Mouse (Mus musculus) brain, embryonic 14.5 days (tissue): ENCODE measurements around the gene Pan3. TPM values are rescaled to one million over a fixed set of nuclear protein-coding genes. Genes with fewer than 3 reads are reported as not detected.
A peak's percentile ranks its signal among the peaks of the same experiment; 100 is the strongest.

Source experiments
- DNase-seq: peaks from one replicate; pipeline ENCODE4 v3.0.0-alpha.2; 2011; ENCODE audit warnings: low read depth
- CTCF ChIP-seq: fragments of 200-500 bp; IDR thresholded peaks from 2 replicates; pipeline ENCODE4 v1.5.1; 2012; ENCODE audit warnings: inconsistent platforms, mild to moderate bottlenecking, moderate library complexity, borderline replicate concordance; ENCODE audit not compliant: insufficient read depth, insufficient read length; ENCODE audit errors: extremely low read depth
- POLR2A ChIP-seq: fragments of 200-500 bp; IDR thresholded peaks from 2 replicates; pipeline ENCODE4 v1.6.1; 2012; ENCODE audit warnings: mild to moderate bottlenecking, inconsistent platforms, borderline replicate concordance; ENCODE audit not compliant: poor library complexity, insufficient read depth, insufficient read length, severe bottlenecking; ENCODE audit errors: extremely low read depth
- polyA plus RNA-seq: library from polyadenylated mRNA; depleted of rRNA; stranded (reverse); fragments of >200 nt; gene quantifications from 2 replicates; pipeline ENCODE4 v1.2.3, GENCODE M21; 2012

The Pan3 gene
- polyA plus RNA-seq, 1 experiment: 54.6 TPM

DNA sequence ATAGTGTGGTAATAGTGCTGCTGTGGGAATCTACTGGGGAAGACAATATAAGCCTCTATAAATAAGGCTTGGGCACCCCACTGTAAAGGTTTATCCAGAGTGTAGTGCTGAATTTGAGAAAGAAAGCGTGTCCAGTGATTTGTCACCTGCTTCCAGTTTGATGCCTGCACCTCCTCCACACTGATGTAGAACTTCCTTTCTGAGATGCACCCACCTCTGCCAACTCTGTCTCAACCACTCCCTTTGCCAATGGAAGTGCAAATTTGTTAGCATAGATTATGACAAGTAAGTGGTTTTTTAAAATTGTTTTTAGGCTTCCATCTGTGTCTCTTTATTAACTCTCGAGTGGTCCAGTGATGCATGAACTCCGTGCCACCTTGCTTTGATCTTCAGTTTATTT lies 33.3 kb downstream of the Pan3 start:
- peak; percentile 8 for DNase-seq
- TF ChIP-seq CTCF (no peak), POLR2A (no peak)

DNA sequence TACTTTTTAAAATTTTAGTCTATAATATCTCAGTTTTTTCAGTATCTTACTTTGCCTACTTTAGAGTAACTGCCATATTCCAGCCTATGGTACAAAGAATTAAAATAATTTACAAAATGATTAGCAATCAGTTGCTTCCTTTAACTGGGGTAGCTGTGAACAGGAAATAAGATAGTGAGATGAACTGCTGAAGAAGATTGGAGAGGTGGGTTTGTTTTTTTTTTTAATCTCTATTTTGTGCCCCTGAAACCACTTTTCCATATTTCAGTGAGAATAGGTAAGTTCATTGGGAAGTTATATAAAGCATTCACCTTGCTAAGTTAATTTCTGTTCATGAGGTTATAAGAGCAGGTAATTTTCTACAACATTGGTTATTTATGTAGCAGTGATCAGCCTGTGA lies 36.4 kb downstream of the Pan3 start:
- no peak for DNase-seq
- TF ChIP-seq POLR2A (no peak), CTCF (no peak)

GRCm38 (mm10) chr5:147471163-147471562 lies 41.2 kb downstream of the Pan3 start:
- DNase-seq: no peak
- TF ChIP-seq CTCF (no peak), POLR2A (no peak)

DNA sequence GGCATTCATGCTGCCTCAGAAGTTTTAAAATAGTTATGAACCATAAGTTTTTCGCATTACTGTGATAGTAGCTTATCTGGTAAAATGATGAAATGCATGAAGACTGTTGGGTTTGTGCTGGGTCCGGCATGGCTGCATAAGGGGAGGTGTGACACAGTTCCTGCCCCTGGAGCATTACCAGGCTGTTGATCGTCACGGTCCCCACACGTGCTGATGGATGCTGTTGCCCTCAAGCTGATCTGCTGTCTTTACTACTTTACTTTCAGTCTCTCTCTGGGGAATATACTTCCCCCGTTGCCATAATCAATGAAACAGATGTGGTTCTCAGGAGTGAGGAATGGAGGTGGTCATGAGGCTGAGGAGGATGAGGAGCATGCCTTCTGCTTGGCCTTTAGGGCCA lies 43.1 kb downstream of the Pan3 start:
- DNase-seq: no peak
- TF ChIP-seq CTCF (no peak), POLR2A (no peak)

- TF ChIP-seq CTCF (no peak), POLR2A (no peak)
- no peak for DNase-seq
Observed at GRCm38 (mm10) chr5:147473856-147474255, 43.9 kb downstream of the Pan3 start.

DNA sequence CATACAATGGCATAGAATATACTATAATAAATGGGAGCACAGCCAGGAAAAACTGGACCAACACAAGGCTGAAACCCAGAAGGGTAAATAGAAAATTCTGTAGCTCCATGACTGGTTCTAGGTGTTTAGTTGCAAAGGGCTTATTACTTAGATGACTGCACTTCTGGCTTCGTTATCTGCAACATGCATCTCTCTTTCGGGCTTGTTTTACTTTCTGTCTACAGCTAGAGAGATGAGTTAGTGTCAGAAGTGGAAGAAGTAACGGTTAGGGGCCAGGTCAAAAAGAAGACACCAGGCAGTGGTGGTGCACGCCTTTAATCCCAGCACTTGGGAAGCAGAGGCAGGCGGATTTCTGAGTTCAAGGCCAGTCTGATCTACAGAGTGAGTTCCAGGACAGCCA lies 46.1 kb downstream of the Pan3 start:
- no peak for TF ChIP-seq CTCF
- no peak for DNase-seq

GRCm38 (mm10) chr5:147477106-147477505 lies 47.1 kb downstream of the Pan3 start:
- TF ChIP-seq CTCF (no peak), POLR2A (no peak)
- no peak for DNase-seq

DNA sequence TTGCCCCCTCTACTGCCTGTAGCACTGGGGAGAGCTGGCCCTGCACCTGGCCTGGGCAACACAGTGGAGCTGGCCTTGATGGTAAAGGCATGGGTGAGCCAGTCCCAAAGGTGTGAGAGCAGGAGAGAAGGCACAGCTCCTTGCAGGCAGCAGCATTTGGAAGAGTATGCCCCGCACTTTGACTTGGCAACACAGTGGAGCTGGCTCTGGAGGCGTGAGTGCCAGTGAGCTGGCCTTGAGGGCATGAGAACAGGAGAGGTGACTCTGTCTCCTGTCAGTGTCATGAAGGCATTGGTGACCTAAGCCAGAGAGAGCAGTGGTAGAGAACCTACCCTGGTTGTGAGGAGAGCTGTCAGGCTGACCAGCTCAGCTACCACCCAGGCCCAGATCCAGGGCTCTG lies 49.4 kb downstream of the Pan3 start:
- DNase-seq: no peak
- TF ChIP-seq CTCF: no peak
- no peak for TF ChIP-seq POLR2A

DNA sequence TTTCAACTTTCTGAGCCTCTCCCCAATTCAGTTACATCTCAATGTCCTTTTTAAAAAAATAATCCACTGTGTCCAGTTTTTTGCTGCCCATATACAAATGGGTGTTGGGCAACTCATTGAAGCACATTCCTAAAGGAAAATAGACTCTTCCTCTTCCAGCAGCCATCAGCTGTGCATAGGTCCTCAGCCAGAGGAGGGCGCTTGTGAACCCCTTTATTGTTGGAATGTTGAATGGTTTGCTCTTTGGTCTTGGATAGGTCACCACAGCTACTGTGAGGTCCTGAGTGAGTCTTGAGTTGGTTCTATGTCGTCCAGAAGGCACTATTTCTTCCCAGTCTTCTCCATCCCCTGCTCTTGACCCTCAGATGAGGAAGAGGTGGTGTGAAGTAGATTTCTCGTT lies 54.2 kb downstream of the Pan3 start:
- no peak for DNase-seq
- TF ChIP-seq CTCF (peak; percentile 7; the same call in 1 of the 2 replicates), POLR2A (no peak)

DNA sequence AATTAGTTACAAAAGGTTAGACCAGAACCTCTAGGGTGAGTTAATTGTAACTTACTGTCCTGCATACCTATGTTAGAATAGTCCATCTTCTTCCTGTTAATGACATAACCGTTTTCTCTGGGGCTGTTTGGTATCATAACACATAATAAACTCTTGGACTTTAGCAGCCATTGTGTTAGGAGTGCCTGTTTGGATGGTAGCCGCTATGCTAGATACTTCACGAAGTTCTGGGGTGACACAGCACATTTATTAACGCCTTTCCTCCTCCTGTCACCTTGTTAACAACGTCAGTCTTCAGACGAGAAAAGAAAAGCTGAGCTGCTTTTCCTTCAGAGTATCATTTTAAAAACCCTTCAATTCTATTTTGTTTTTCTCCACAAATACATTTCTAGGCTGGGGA lies 59.3 kb downstream of the Pan3 start:
- TF ChIP-seq CTCF: no peak
- no peak for DNase-seq

- TF ChIP-seq CTCF (no peak), POLR2A (no peak)
- DNase-seq: no peak
Observed at GRCm38 (mm10) chr5:147490907-147491306, 60.9 kb downstream of the Pan3 start.

DNA sequence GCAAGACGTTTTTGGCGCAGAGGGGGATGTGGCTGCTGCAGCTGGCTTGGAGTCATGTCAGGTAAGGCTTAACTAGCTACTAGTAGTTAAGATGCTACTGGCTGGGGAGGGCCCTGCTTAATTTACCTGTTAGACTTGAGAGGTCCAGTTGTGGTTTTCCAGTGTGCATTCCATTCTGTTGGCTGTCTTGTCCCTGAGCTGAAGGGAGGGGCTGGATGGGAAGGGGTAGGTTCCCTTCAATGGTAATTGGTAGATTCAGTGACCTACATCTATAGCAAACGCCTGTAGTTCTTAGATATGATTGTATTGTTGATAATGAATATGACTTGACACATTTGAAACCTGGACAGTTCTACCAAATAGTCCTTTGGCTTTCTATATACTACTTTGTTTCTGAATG lies 62.5 kb downstream of the Pan3 start:
- no peak for DNase-seq
- TF ChIP-seq CTCF: no peak
- no peak for TF ChIP-seq POLR2A

DNA sequence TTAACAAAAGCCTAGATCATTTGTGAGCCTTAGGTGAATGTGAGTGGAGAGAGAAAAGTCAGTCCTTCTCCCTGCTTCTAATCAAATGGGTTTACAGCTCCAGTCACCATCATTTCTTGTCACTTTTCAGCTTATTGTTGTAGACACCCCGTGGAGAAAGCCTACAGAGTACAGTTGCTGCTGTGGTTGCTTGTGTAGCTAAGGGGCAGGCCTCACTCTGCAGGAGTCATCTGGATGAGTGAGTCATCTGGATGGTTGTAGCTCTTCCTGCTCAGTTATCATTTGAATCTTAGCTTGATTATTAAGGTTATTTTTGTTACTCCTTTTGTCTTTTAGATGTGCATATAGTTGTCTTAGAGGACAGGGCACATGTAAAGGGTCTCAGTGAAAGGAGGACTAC lies 63.2 kb downstream of the Pan3 start:
- peak; percentile 10 for DNase-seq
- TF ChIP-seq CTCF (no peak), POLR2A (no peak)
